Comparison of ENCODE assay signal across 7 mouse cellular contexts in the genomic region with DNA sequence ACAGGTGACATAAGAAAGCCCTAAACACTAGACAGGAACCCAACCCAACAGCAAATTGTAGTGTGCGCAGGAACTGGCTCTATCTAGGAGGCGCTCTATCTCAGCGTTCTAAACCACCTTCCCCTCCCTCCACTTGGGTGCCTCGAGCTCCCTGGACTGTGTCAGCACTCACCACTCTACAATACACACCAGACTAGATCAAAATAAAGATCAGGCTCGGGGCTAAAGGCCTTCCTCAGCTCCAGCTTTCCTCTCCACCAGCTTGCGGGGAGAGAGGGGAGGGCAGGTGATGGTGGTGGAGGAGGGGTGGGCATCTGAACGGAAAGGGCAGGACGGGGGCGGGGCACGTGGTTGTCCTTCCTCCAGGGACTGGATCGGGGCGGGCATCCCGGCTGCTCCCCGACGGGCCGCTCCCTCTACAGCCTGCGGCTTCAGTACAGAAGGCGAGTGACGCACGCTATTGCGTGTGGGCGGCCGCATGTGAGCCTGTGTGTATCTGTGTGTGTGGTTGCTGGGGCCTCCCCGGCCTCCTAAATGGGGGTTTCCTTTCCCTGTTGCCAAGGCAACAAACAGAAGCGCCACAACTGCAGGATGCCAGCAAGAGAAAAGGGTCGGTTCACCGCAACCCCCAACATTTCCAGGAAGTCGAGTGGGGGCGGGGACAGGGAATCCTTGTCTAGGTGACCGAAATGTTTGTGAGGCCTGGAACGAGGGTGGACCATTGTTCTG. TPM values are rescaled to one million over a fixed set of nuclear protein-coding genes. Genes with fewer than 3 reads are reported as not detected.
A peak's percentile ranks its signal among the peaks of the same experiment; 100 is the strongest.
DNase-seq lines count a peak whose midpoint lies in the region; ATAC-seq lines count a peak whose summit lies in the region.

TSS of gene Lmna (minus strand) at position 265 of the 729 bp plus-strand sequence.

- intact Hi-C loops in left cerebral cortex, postnatal 4 days (cut with DNase I), result no loop called here

- H3K4me2 ChIP-seq in embryonic facial prominence, embryonic 12.5 days (replicated peaks), result peak within 1 kb of the TSS; percentile 51
- peak within 1 kb of the TSS; percentile 48 for H3K4me2 ChIP-seq in midbrain, embryonic 11.5 days

- no peaks in the 10 kb centered on the region for H3K27me3 ChIP-seq in embryonic facial prominence, embryonic 12.5 days
- H3K27me3 ChIP-seq in midbrain, embryonic 11.5 days (ENCODE audit: control insufficient read depth, insufficient read depth, low read length), result no peaks in the 10 kb centered on the region

- peaks cover 51% of the 10 kb centered on the region for H3K4me1 ChIP-seq in embryonic facial prominence, embryonic 12.5 days
- H3K4me1 ChIP-seq in midbrain, embryonic 11.5 days (ENCODE audit: control insufficient read depth, insufficient read depth, low read length), result peaks cover 21% of the 10 kb centered on the region

- H3K27ac ChIP-seq in embryonic facial prominence, embryonic 12.5 days, result peak within 1 kb of the TSS; percentile 93
- peak within 1 kb of the TSS; percentile 76 for H3K27ac ChIP-seq in midbrain, embryonic 11.5 days (ENCODE audit: low read depth, low read length)

- H3K36me3 ChIP-seq in embryonic facial prominence, embryonic 12.5 days, result no peaks in the 10 kb centered on the region
- H3K36me3 ChIP-seq in midbrain, embryonic 11.5 days (ENCODE audit: control insufficient read depth, insufficient read depth, low read length), result no peaks in the 10 kb centered on the region

- H3K9me3 ChIP-seq in embryonic facial prominence, embryonic 12.5 days, result no peaks in the 10 kb centered on the region
- no peaks in the 10 kb centered on the region for H3K9me3 ChIP-seq in midbrain, embryonic 11.5 days (ENCODE audit: control insufficient read depth, low read length)

- ATAC-seq in embryonic facial prominence, embryonic 12.5 days (ENCODE audit: insufficient number of reproducible peaks, insufficient read depth, low FRiP score, low TSS enrichment), result peak; percentile 95
- ATAC-seq in midbrain, embryonic 11.5 days (ENCODE audit: low FRiP score), result peak; percentile 96

- peak; percentile 98 for DNase-seq in adrenal gland, postnatal 25 days
- peak; percentile 100 for DNase-seq in heart, adult 11 months
- DNase-seq in kidney, adult 11 months, result peak; percentile 93
- DNase-seq in left cerebral cortex, postnatal 4 days, result peak; percentile 95
- peak; percentile 98 for DNase-seq in midbrain, embryonic 11.5 days (ENCODE audit: low spot score, missing footprints)
- peak; percentile 92 for DNase-seq in skeletal muscle tissue, adult 2 months (ENCODE audit: low read depth, low spot score)

- H3K4me3 ChIP-seq in embryonic facial prominence, embryonic 12.5 days, result peak within 1 kb of the TSS; percentile 33
- H3K4me3 ChIP-seq in midbrain, embryonic 11.5 days (ENCODE audit: low read depth, low read length), result peak within 1 kb of the TSS; percentile 25

- WGBS in embryonic facial prominence, embryonic 12.5 days, result under 1% methylated on average over 30 of the region's 31 CpGs
- WGBS in midbrain, embryonic 11.5 days, result 1% methylated on average over 31 of the region's 31 CpGs

- peak within 1 kb of the TSS; percentile 41 for H3K9ac ChIP-seq in embryonic facial prominence, embryonic 12.5 days
- H3K9ac ChIP-seq in midbrain, embryonic 11.5 days (ENCODE audit: low read length), result peak within 1 kb of the TSS; percentile 55

RNA-seq across cellular contexts. Expression of gene Lmna, which starts in this region (rescaled TPM):
- 90.6 and 91.1 TPM in 2 replicates for total RNA-seq in adrenal gland, postnatal 25 days (2021)
- 109 and 113 TPM in 2 replicates for polyA plus RNA-seq in embryonic facial prominence, embryonic 12.5 days (2016; fragmentation: Nextera tagmentation; extraction: Ambion mirVana)
- 10 to 100 TPM; 35.3 to 37.7 TPM for total RNA-seq in left cerebral cortex, postnatal 4 days (2021)
- polyA plus RNA-seq in midbrain, embryonic 11.5 days (2014; fragmentation: Nextera tagmentation; extraction: Ambion mirVana), result 17.9 and 21.2 TPM in 2 replicates

Comparison
In these comparisons a context has a peak if more than half of its experiments do, and no peak if none do; other contexts are left out.
1. Peak in every context shown above with its lines: DNase-seq, ATAC-seq, H3K4me3 ChIP-seq and H3K27ac ChIP-seq.